Mouse (Mus musculus) forebrain, embryonic 13.5 days (tissue): ENCODE measurements around the gene Diras2. TPM values are rescaled to one million over a fixed set of nuclear protein-coding genes. Genes with fewer than 3 reads are reported as not detected.
"Not testable (repeated sequence)": the region's sequence is repeated elsewhere in the genome, so short reads cannot be mapped to it uniquely, and the experiment has no call there.

Source experiments
- ATAC-seq: fragments of 200-750 bp; cut with Nextera tagmentation; 2 replicates; pipeline ENCODE4 v1.8.0; 2017
- H3K27ac ChIP-seq: fragments of 300-500 bp; sonication (generic); 2 replicates; pipeline ENCODE4 v1.5.1; 2015; ENCODE audit warnings: inconsistent platforms, mild to moderate bottlenecking, moderate library complexity
- H3K27me3 ChIP-seq: fragments of 300-500 bp; sonication (generic); 2 replicates; pipeline ENCODE4 v1.6.1; 2015; ENCODE audit warnings: mild to moderate bottlenecking, inconsistent platforms
- H3K36me3 ChIP-seq: fragments of 300-500 bp; sonication (generic); 2 replicates; pipeline ENCODE4 v1.6.1; 2015; ENCODE audit warnings: mild to moderate bottlenecking, inconsistent platforms; ENCODE audit not compliant: poor library complexity, severe bottlenecking
- H3K4me1 ChIP-seq: fragments of 300-500 bp; sonication (generic); 2 replicates; pipeline ENCODE4 v1.6.1; 2015; ENCODE audit warnings: inconsistent platforms
- H3K4me2 ChIP-seq: fragments of 300-500 bp; sonication (generic); 2 replicates; pipeline ENCODE4 v1.6.1; 2015; ENCODE audit warnings: inconsistent platforms, mild to moderate bottlenecking, moderate library complexity
- H3K4me3 ChIP-seq: fragments of 300-500 bp; sonication (generic); 2 replicates; pipeline ENCODE4 v1.5.1; 2015; ENCODE audit warnings: mild to moderate bottlenecking, inconsistent platforms
- H3K9ac ChIP-seq: fragments of 300-500 bp; sonication (generic); 2 replicates; pipeline ENCODE4 v1.6.1; 2015; ENCODE audit warnings: mild to moderate bottlenecking, inconsistent platforms
- H3K9me3 ChIP-seq: fragments of 300-500 bp; sonication (generic); replicated peaks from 2 replicates; pipeline ENCODE4 v1.6.1; 2016; ENCODE audit warnings: inconsistent platforms
- WGBS: fragments of 180-500 bp; shearing (Covaris S2); methylation state at CpG from one replicate; pipeline ENCODE4 v1.1.7; 2015; 5-methylcytosine and 5-hydroxymethylcytosine counted together
- polyA plus RNA-seq: library from polyadenylated mRNA; unstranded; fragments of >200 nt; fragmentation: Nextera tagmentation; extraction: Ambion mirVana; gene quantifications from 2 replicates; pipeline ENCODE4 v1.2.1, GENCODE M21; 2015

Diras2 gene
- polyA plus RNA-seq, 1 experiment from 2014 or later: 0.77 TPM

DNA sequence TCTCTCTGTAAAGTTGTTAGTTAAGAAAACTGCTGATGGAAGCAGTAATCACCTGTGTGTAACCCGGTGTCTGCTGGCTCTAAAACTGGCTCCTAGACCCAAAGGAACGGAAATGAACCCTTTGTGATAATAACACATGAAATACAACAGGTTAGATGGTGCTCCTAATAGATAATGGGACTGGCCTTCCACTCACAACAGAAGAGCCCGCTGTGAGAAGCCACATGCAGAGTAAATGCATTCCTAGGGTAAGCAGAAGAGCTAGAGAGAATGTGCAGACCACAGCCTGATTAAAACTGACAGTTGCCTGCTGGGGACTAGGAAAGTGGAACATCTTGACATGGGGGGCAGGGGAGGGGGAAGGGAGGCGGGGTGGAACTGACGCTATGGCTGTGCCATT, 18.7 kb downstream of the Diras2 start:
- ATAC-seq: no peak
- WGBS: 66% methylated on average over 5 of the region's 5 CpGs
- H3K36me3 ChIP-seq: no peaks in the 10 kb centered on the region

DNA sequence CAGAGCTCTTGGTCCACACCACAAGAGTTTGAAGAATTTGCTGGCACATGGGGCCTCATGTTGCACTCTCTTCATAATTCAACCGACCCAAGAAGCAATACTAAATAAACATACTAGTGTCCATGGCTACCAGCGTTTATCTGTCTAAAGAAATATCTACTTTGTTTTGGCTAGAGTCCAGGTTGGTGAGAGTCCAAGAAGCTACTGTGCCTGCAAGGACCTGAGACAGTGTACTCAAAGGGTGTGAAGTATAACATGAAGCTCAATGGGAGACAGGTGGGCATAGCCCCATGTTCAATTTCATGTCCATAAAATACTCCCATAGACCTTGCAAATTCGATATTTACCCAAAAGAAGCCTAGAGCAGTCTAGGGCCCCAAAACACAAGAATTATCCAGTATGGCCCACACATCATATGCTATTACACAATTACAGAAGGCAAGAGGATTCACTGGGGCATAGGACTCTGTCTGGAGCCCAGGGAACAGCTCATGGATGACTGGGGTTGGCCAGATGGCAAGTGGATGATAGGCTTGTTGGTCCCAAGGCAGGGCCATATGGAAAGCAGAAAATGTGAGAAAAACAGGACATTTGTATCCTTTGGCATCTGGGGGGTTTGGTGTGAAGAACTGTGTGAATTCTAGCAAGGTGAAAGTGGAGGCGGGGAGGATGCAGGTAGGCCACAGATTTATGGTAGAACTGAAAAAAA, 20.8 kb downstream of the Diras2 start:
- H3K9ac ChIP-seq: no peak overlapping the region
- H3K27ac ChIP-seq: no peak overlapping the region; the same call in 1 of the 2 replicates
- H3K9me3 ChIP-seq: no peaks in the 10 kb centered on the region
- ATAC-seq: no peak
- no peaks in the 10 kb centered on the region for H3K4me1 ChIP-seq
- H3K4me3 ChIP-seq: no peak overlapping the region
- 82% methylated on average over 4 of the region's 4 CpGs for WGBS
- no peaks in the 10 kb centered on the region for H3K36me3 ChIP-seq
- no peaks in the 10 kb centered on the region for H3K27me3 ChIP-seq
- H3K4me2 ChIP-seq: no peak overlapping the region

More for the DNA sequence above, 18.7 kb downstream of the Diras2 start:
- no peak overlapping the region for H3K4me2 ChIP-seq
- H3K4me1 ChIP-seq: no peaks in the 10 kb centered on the region
- H3K4me3 ChIP-seq: no peak overlapping the region
- H3K27me3 ChIP-seq: no peaks in the 10 kb centered on the region
- H3K9me3 ChIP-seq: no peaks in the 10 kb centered on the region
- no peak overlapping the region for H3K9ac ChIP-seq
- H3K27ac ChIP-seq: no peak overlapping the region

DNA sequence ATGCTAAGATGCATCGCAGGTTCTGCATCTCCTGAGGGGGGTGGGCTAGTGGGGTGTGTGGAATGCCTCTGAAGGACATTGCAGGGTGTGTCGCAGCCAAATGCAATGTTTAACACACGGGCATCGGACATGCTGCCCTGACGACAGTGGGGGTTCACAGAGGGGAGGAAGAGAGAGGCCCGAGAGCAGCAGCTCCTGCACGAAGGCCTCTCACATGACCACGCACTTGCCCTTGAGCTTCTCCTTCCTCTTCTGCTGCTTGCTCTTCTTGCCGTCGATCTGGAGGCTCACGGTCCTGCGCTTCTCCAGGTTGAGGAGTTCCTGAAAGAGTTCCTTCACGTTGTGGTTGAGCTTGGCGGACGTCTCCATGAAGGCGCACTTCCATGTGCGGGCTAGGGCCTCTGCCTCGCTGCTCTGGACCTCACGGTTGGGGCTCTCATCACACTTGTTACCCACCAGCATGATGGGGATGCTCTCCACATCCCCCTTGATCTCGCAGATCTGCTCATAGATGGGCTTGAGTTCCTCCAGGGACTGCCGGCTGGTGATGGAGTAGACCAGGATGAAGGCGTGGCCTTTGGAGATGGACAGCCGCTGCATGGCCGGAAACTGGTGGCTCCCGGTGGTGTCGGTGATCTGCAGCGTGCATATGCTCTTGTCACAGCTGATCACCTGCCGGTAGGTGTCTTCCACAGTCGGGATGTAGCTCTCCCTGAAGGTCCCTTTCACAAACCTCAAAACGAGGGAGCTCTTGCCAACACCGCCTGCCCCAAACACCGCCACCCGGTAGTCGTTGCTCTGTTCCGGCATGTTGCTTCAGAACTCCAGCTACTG, 23.4 kb downstream of the Diras2 start:
- no peak for ATAC-seq
- H3K27ac ChIP-seq: no peak overlapping the region
- no peak overlapping the region for H3K4me2 ChIP-seq
- no peaks in the 10 kb centered on the region for H3K27me3 ChIP-seq
- H3K4me3 ChIP-seq: no peak overlapping the region
- H3K36me3 ChIP-seq: no peaks in the 10 kb centered on the region
- WGBS: 94% methylated on average over 35 of the region's 35 CpGs
- no peak overlapping the region for H3K9ac ChIP-seq
- H3K9me3 ChIP-seq: no peaks in the 10 kb centered on the region
- no peaks in the 10 kb centered on the region for H3K4me1 ChIP-seq

DNA sequence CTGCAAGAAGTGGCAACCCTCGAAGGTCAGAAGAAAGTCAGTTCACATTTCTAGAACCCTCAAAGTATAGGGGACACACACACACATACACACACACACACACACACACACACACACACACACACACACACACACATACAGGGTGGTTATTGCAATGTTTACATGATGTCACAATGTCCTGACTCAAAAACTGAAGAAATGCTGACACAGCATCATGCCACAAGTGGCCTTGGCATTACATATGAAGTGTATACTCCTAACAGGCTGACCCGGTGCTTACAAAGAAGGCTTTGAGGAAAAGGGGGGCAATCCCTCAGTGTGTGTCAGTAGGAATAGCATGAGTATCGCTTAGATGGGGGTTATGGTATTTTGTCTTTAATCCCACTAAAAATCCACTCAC, 24.3 kb downstream of the Diras2 start:
- ATAC-seq, H3K9me3 ChIP-seq: not testable (repeated sequence)
- 87% methylated on average over 3 of the region's 3 CpGs for WGBS

DNA sequence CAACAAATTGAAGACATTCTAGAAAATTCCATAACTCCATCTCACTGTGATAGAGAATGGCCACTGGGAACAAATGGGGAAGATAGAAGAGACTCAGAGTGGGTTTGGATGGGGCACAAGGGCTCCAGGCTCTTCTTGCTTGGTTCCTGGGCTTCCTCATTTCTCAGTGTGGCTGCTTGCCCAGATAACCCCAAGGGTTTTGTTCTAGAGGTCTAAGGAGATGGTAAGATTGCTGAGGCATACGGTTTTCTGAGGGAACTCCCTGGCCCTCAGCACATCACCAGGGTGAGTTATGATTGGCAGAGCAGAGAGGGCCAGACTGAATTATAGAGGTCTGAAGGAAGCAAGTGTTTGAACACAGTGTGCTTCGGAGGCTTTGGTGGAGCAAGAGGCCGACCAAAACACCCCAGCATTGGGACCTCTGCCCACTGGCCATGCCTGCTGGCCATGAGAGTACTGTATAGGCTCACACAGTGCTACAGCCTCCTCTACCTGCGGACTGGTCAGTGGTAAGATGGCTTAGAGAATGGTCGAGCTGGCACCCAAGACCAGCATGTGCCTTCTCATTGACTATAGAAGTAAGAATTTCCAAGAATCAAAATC, 25.3 kb downstream of the Diras2 start:
- H3K36me3 ChIP-seq, H3K4me2 ChIP-seq, H3K4me1 ChIP-seq, H3K4me3 ChIP-seq, H3K27me3 ChIP-seq, H3K9ac ChIP-seq, H3K9me3 ChIP-seq, ATAC-seq, H3K27ac ChIP-seq: not testable (repeated sequence)
- 80% methylated on average over 5 of the region's 5 CpGs for whole genome bisulfite sequencing

More for the DNA sequence above, 24.3 kb downstream of the Diras2 start:
- H3K9ac ChIP-seq, H3K4me2 ChIP-seq, H3K27me3 ChIP-seq, H3K27ac ChIP-seq, H3K4me3 ChIP-seq, H3K36me3 ChIP-seq, H3K4me1 ChIP-seq: not testable (repeated sequence)

DNA sequence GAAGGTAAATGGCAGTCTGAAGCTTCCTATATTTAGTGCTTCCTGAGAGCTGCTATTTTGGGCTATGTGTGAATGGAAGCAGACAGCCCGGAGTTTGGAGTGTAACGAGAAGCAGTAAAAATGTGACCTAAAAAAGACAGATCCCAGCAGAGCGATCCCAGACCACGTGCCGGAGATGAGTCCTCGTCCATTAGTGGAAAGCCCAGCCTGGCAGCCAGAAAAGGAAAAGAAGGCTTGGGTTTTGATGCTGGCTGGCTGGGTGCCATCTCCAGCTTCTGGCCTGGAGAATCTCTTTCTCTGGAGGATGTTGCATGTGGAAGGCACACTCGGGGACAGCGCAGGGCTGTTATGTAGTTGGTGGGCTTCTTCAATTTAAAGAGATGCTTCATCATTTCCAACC, 29.4 kb downstream of the Diras2 start:
- no peak; the same call in 1 of the 2 replicates for ATAC-seq
- 63% methylated on average over 8 of the region's 8 CpGs for WGBS
- H3K27ac ChIP-seq: no peak overlapping the region
- no peak overlapping the region for H3K4me3 ChIP-seq
- H3K9me3 ChIP-seq: no peaks in the 10 kb centered on the region
- H3K36me3 ChIP-seq: no peaks in the 10 kb centered on the region
- peaks cover 7% of the 10 kb centered on the region for H3K4me1 ChIP-seq
- no peak overlapping the region for H3K9ac ChIP-seq
- no peak overlapping the region for H3K4me2 ChIP-seq
- no peaks in the 10 kb centered on the region for H3K27me3 ChIP-seq

DNA sequence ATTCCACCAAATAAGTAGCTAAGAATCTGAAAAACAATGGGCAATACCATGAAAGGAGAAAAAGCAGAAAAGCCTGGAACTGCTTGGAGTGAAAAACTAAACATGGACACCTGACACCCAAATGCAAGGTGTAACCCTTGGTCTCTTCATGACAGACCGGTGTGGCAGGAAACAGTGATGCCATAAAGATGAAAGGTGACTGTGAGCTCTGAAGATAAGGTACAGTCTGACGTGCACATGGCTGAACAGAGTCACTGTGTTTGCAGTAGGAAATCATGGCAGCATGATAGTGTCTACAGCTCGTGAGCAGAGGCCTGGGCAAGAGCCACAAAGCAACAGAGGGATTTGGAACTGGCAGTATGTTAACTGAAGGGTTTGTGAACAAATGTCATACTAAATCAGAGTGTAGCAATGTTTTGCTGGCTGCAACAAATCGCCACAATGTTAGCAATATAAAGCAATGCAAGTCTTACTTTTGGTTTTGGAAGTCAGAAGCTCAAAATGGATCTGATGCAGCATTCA, 34.0 kb downstream of the Diras2 start:
- H3K9ac ChIP-seq: no peak overlapping the region
- no peak overlapping the region for H3K27ac ChIP-seq
- H3K4me2 ChIP-seq: no peak overlapping the region
- 85% methylated on average over 4 of the region's 4 CpGs for WGBS
- no peaks in the 10 kb centered on the region for H3K36me3 ChIP-seq
- H3K9me3 ChIP-seq: no peaks in the 10 kb centered on the region
- no peak overlapping the region for H3K4me3 ChIP-seq
- H3K4me1 ChIP-seq: peaks cover 7% of the 10 kb centered on the region
- ATAC-seq: no peak
- H3K27me3 ChIP-seq: no peaks in the 10 kb centered on the region

DNA sequence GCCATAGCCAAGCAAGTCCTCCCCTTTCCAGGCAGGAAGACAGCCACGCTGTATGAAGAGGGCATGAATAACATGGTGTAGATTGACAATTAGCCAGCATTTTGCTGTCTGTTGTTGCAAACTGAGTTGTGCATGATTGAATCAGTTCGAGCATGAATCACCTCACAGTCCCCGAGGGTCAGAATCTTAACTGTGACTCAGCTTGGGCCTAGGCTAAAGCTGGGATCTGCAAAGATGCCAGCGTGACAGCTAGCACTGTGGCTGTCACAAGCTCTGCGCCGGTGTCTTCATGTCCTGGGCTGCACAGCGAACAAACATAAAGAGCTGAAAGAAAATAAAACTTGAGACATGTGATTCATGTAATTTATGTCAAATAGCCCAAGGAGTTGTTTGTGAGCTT, 42.3 kb downstream of the Diras2 start:
- no peaks in the 10 kb centered on the region for H3K27me3 ChIP-seq
- WGBS: 85% methylated on average over 7 of the region's 7 CpGs
- H3K27ac ChIP-seq: no peak overlapping the region
- ATAC-seq: no peak
- no peak overlapping the region for H3K9ac ChIP-seq
- H3K4me1 ChIP-seq: no peaks in the 10 kb centered on the region
- H3K4me2 ChIP-seq: no peak overlapping the region
- no peaks in the 10 kb centered on the region for H3K36me3 ChIP-seq
- H3K4me3 ChIP-seq: no peak overlapping the region
- H3K9me3 ChIP-seq: 0 out of 2 replicates have a peak, but pooled peaks cover 6% of the 10 kb centered on the region

DNA sequence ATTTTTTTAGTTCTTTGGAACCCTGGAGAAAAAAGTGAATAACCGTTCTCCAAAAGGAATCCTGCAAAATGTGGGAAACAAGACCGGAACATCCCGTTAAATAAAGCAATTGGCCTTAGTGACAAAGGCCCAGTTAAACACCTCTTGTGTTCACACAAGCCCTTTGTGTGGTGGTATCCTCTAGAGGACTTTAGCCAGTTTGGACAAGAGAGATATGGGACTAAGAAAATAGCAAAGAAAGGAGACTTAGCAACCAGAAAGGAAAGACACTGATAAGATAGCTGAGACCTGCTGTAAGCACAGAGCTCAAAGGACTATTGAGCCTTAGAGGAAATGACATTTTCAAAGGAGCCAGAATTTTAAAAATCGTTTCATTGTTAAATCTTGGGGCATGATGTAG, 47.0 kb downstream of the Diras2 start:
- Histone ChIP-seq H3K36me3 (no peaks in the 10 kb centered on the region), H3K27me3 (no peaks in the 10 kb centered on the region), H3K4me2 (no peak overlapping the region), H3K27ac (no peak overlapping the region), H3K4me3 (no peak overlapping the region), H3K9ac (no peak overlapping the region), H3K4me1 (no peaks in the 10 kb centered on the region), H3K9me3 (no peaks in the 10 kb centered on the region)
- WGBS: 80% methylated on average over 4 of the region's 4 CpGs
- ATAC-seq: no peak

DNA sequence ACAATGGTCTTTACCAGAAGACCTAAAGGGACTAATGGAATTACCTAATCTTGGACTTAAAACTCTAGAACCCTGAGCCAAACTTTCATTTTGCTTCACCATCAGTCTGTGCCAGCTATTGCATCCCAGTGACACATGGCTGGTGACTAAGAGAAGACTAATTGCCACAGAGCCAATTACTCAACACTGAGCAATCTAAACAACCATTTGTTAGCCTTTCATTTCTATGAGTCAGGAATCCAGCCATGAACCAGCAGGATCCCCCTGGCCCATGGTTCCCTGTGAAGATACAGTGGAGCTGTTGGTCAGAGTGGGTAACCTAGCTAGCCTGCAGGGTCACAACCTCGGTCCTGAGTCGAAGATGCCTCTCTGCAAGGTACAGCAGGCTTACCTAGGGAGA, 49.3 kb downstream of the Diras2 start:
- Histone ChIP-seq H3K9me3 (no peaks in the 10 kb centered on the region), H3K4me3 (no peak overlapping the region), H3K36me3 (no peaks in the 10 kb centered on the region), H3K9ac (no peak overlapping the region), H3K4me2 (no peak overlapping the region), H3K27ac (no peak overlapping the region), H3K27me3 (no peaks in the 10 kb centered on the region), H3K4me1 (no peaks in the 10 kb centered on the region)
- no peak for ATAC-seq
- 76% methylated on average over 2 of the region's 2 CpGs for WGBS

DNA sequence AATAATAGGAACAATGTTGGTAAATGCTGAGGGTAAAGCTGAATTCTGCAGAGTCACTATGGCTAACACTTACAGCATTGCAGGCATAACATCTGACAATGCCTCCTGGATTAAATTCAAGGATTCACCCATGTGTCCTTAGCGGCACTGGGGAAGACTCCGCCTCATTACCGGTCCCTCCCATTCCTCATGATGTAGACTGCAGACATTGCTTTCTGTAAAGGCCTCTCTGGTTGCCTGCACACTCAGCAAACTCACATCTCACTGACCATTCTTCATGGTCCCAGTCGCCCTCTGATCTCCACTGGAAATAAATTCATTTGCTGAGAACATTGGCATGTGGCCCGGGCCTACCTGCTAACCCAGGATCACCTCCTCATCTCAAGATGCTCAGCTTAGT, 51.9 kb downstream of the Diras2 start:
- Histone ChIP-seq H3K27me3 (0 out of 2 replicates have a peak, but pooled peaks cover 4% of the 10 kb centered on the region), H3K4me2 (no peak overlapping the region), H3K4me3 (no peak overlapping the region), H3K9ac (no peak overlapping the region), H3K27ac (no peak overlapping the region), H3K4me1 (no peaks in the 10 kb centered on the region), H3K36me3 (no peaks in the 10 kb centered on the region), H3K9me3 (no peaks in the 10 kb centered on the region)
- WGBS: 95% methylated on average over 5 of the region's 5 CpGs
- no peak for ATAC-seq

DNA sequence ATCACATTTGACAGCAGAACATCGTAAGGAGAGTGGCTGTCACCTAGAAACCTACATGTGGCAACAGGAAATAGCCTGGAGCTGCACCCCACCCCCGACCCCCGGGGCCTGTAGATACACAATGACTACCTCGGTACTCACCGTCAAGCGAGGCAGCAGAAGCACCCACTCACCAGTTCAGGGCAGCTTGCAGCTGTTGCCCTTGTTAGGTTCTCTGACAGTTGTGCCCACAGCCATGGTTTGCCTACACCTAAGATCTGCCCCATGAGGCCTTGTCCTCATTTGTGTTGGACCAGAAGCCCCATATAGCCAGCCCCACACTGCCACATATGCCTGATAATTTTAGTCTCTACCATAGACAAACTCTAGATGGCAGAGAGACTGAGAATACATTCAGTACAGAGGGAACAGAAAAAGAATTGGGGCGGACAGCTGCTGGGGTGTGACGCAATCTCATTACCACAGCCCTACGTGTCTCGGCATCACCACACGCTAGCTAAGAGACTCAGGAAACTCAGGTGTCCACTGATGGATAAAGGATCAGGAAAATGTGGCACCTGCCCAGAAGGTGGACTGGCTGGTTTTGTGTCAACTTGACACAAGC, 54.0 kb downstream of the Diras2 start:
- H3K4me1 ChIP-seq: no peaks in the 10 kb centered on the region
- H3K9me3 ChIP-seq: no peaks in the 10 kb centered on the region
- 94% methylated on average over 11 of the region's 11 CpGs for WGBS
- no peak overlapping the region for H3K4me3 ChIP-seq
- no peaks in the 10 kb centered on the region for H3K36me3 ChIP-seq
- H3K27ac ChIP-seq: no peak overlapping the region
- no peak for ATAC-seq
- H3K27me3 ChIP-seq: peaks cover 13% of the 10 kb centered on the region; the same call in 1 of the 2 replicates
- no peak overlapping the region for H3K9ac ChIP-seq
- H3K4me2 ChIP-seq: no peak overlapping the region
